Mouse (Mus musculus) midbrain, embryonic 12.5 days (tissue): ENCODE results near the gene Abca6. TPM values are rescaled to one million over a fixed set of nuclear protein-coding genes. Genes with fewer than 3 reads are reported as not detected.

Source experiments
- ATAC-seq: fragments of 200-750 bp; cut with Nextera tagmentation; 2 replicates; pipeline ENCODE4 v1.8.0; 2017; ENCODE audit warnings: low read depth, moderate TSS enrichment, moderate library complexity; ENCODE audit not compliant: low FRiP score
- H3K27ac ChIP-seq: fragments of 300-500 bp; sonication (generic); replicated peaks from 2 replicates; pipeline ENCODE4 v1.5.1; 2016; ENCODE audit warnings: mild to moderate bottlenecking
- H3K27me3 ChIP-seq: fragments of 300-500 bp; sonication (generic); 2 replicates; pipeline ENCODE4 v1.6.1; 2016; ENCODE audit warnings: mild to moderate bottlenecking
- H3K36me3 ChIP-seq: fragments of 300-500 bp; sonication (generic); 2 replicates; pipeline ENCODE4 v1.6.1; 2016
- H3K4me1 ChIP-seq: fragments of 300-500 bp; sonication (generic); 2 replicates; pipeline ENCODE4 v1.6.1; 2016
- H3K4me2 ChIP-seq: fragments of 300-500 bp; sonication (generic); replicated peaks from 2 replicates; pipeline ENCODE4 v1.6.1; 2016; ENCODE audit warnings: mild to moderate bottlenecking, moderate library complexity
- H3K4me3 ChIP-seq: fragments of 300-500 bp; sonication (generic); 2 replicates; pipeline ENCODE4 v1.5.1; 2016; ENCODE audit warnings: mild to moderate bottlenecking
- H3K9ac ChIP-seq: fragments of 300-500 bp; sonication (generic); replicated peaks from 2 replicates; pipeline ENCODE4 v1.6.1; 2016; ENCODE audit warnings: mild to moderate bottlenecking, moderate library complexity
- H3K9me3 ChIP-seq: fragments of 300-500 bp; sonication (generic); 2 replicates; pipeline ENCODE4 v1.6.1; 2016; ENCODE audit warnings: mild to moderate bottlenecking
- WGBS: fragments of 180-500 bp; shearing (Covaris S2); methylation state at CpG from one replicate; pipeline ENCODE4 v1.1.7; 2016; 5-methylcytosine and 5-hydroxymethylcytosine counted together
- polyA plus RNA-seq: library from polyadenylated mRNA; unstranded; fragments of >200 nt; fragmentation: Nextera tagmentation; extraction: Ambion mirVana; gene quantifications from 2 replicates; pipeline ENCODE4 v1.2.1, GENCODE M21; 2016

Abca6 gene
- polyA plus RNA-seq, 1 experiment from 2014 or later = 0.17 TPM

DNA sequence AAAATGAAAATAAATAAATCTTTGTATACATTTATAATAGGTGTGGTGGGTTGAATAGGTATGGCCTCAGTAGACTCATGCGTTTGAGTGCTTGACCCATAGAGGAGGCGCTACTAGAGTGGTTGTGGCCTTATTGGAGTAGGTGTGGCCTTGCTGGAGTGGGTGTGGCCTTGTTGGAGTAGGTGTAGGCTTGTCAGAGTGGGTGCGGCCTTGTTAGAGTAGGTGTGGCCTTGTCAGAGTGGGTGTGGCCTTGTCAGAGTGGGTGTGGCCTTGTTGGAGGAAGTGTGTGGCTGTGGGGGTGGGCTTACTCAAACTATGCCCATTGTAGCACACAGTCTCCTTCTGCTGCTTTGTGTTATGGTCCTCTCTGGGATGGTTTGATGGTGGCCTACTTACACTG lies 80.4 kb downstream of the Abca6 start:
- Histone ChIP-seq H3K27ac (no peak overlapping the region), H3K36me3 (no peaks in the 10 kb centered on the region), H3K27me3 (no peaks in the 10 kb centered on the region), H3K9me3 (no peaks in the 10 kb centered on the region), H3K4me3 (no peak overlapping the region), H3K9ac (no peak overlapping the region), H3K4me2 (no peak overlapping the region), H3K4me1 (no peaks in the 10 kb centered on the region)
- WGBS = 93% methylated on average over 3 of the region's 3 CpGs
- ATAC-seq = no peak

- H3K27ac ChIP-seq = no peak within 1 kb of the TSS
- no peak for ATAC-seq
- 50% methylated on average over 12 of the region's 12 CpGs for WGBS
- H3K27me3 ChIP-seq = no peaks in the 10 kb centered on the region
- H3K9ac ChIP-seq = no peak within 1 kb of the TSS
- no peak within 1 kb of the TSS for H3K4me2 ChIP-seq
- no peak within 1 kb of the TSS for H3K4me3 ChIP-seq
- H3K9me3 ChIP-seq = no peaks in the 10 kb centered on the region
- no peaks in the 10 kb centered on the region for H3K36me3 ChIP-seq
- no peaks in the 10 kb centered on the region for H3K4me1 ChIP-seq
These were observed 83.9 kb downstream of the Abca6 start, which contains the start of gene Abca9 for GRCm38 (mm10) chr11:110167459-110168251. Gene Abca9, minus strand, starts transcription at chr11:110168196.

- no peak for ATAC-seq
- Histone ChIP-seq H3K36me3 (no peaks in the 10 kb centered on the region), H3K9ac (no peak overlapping the region), H3K4me2 (no peak overlapping the region), H3K4me3 (no peak overlapping the region), H3K27ac (no peak overlapping the region), H3K9me3 (no peaks in the 10 kb centered on the region), H3K27me3 (no peaks in the 10 kb centered on the region), H3K4me1 (no peaks in the 10 kb centered on the region)
- 60% methylated on average over 3 of the region's 3 CpGs for WGBS
These were observed 85.8 kb downstream of the Abca6 start for GRCm38 (mm10) chr11:110165822-110166221.

DNA sequence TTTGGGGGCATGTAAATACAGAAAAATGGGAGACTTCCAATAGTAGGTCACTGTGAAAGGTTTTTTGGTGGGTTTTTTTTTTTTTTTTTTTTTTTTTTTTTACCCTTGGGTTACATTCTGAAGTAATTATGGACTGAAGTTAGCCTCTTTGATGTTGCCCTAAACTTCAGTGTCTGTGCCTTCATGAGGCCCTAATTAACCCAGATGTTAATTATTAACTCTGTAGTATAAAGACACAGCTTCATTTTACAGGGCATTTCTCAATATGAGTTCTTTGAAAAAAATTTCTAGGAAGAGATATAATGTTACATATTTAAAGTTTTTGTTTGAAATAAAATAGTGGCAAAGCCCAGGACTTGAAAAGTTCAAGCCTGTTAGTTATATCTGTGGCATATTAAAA lies 86.2 kb downstream of the Abca6 start:
- no peak overlapping the region for H3K4me3 ChIP-seq
- no peaks in the 10 kb centered on the region for H3K36me3 ChIP-seq
- no peaks in the 10 kb centered on the region for H3K9me3 ChIP-seq
- no peak overlapping the region for H3K27ac ChIP-seq
- H3K4me2 ChIP-seq = no peak overlapping the region
- H3K9ac ChIP-seq = no peak overlapping the region
- no peaks in the 10 kb centered on the region for H3K27me3 ChIP-seq
- ATAC-seq = no peak
- H3K4me1 ChIP-seq = no peaks in the 10 kb centered on the region

DNA sequence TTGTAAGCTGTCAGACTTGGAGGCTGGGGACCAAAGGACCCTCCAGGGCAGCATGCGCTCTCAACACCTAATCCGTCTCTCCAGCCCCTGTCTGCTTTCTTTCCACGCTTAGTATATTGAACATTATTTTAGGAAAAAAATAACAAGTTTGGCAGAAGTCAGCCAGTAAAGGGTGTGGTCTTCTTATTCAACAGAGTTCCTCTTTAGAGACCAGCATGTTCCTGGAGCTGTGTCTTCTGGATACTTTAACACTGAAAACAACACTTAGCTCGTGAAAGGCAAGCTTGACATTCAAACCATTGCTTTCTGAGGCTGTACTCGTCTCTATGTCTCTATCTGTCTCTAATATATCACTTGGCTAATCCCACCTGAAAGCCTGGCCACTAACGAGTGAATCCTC lies 94.5 kb downstream of the Abca6 start:
- no peak for ATAC-seq
- no peak overlapping the region for H3K4me2 ChIP-seq
- H3K4me1 ChIP-seq = no peaks in the 10 kb centered on the region
- 75% methylated on average over 6 of the region's 6 CpGs for WGBS
- no peak overlapping the region for H3K9ac ChIP-seq
- H3K36me3 ChIP-seq = no peaks in the 10 kb centered on the region
- no peaks in the 10 kb centered on the region for H3K27me3 ChIP-seq
- no peaks in the 10 kb centered on the region for H3K9me3 ChIP-seq
- H3K4me3 ChIP-seq = no peak overlapping the region
- no peak overlapping the region for H3K27ac ChIP-seq

- no peaks in the 10 kb centered on the region for H3K9me3 ChIP-seq
- H3K9ac ChIP-seq = no peak overlapping the region
- no peak overlapping the region for H3K4me2 ChIP-seq
- H3K27ac ChIP-seq = no peak overlapping the region
- H3K36me3 ChIP-seq = no peaks in the 10 kb centered on the region
- no peaks in the 10 kb centered on the region for H3K4me1 ChIP-seq
- H3K4me3 ChIP-seq = no peak overlapping the region
- H3K27me3 ChIP-seq = no peaks in the 10 kb centered on the region
- no peak for ATAC-seq
- WGBS = 95% methylated on average over 11 of the region's 11 CpGs
These were observed 95.6 kb downstream of the Abca6 start for GRCm38 (mm10) chr11:110155985-110156384.

GRCm38 (mm10) chr11:110147640-110148039 lies 103.9 kb downstream of the Abca6 start:
- Histone ChIP-seq H3K4me3 (no peak overlapping the region), H3K9me3 (no peaks in the 10 kb centered on the region), H3K36me3 (no peaks in the 10 kb centered on the region), H3K4me1 (no peaks in the 10 kb centered on the region), H3K9ac (no peak overlapping the region), H3K4me2 (no peak overlapping the region), H3K27me3 (no peaks in the 10 kb centered on the region), H3K27ac (no peak overlapping the region)
- 97% methylated on average over 5 of the region's 5 CpGs for whole genome bisulfite sequencing
- ATAC-seq = no peak

- Histone ChIP-seq H3K9ac (no peak overlapping the region), H3K27ac (no peak overlapping the region), H3K36me3 (no peaks in the 10 kb centered on the region), H3K4me3 (no peak overlapping the region), H3K4me2 (no peak overlapping the region), H3K27me3 (no peaks in the 10 kb centered on the region), H3K4me1 (no peaks in the 10 kb centered on the region), H3K9me3 (no peaks in the 10 kb centered on the region)
- 91% methylated on average over 11 of the region's 11 CpGs for WGBS
- no peak for ATAC-seq
These were observed 106.2 kb downstream of the Abca6 start for GRCm38 (mm10) chr11:110145421-110145820.

GRCm38 (mm10) chr11:110130760-110131159 lies 120.8 kb downstream of the Abca6 start:
- WGBS = 86% methylated on average over 5 of the region's 5 CpGs
- Histone ChIP-seq H3K36me3 (no peaks in the 10 kb centered on the region), H3K27ac (no peak overlapping the region), H3K9me3 (no peaks in the 10 kb centered on the region), H3K4me3 (no peak overlapping the region), H3K27me3 (no peaks in the 10 kb centered on the region), H3K4me2 (no peak overlapping the region), H3K4me1 (no peaks in the 10 kb centered on the region), H3K9ac (no peak overlapping the region)
- no peak for ATAC-seq

Other genes with a start within 250 kb of the Abca6 start
- gene Abca8a, start 155.8 kb downstream of the Abca6 start, polyA plus RNA-seq = 0.13 TPM in 1 of 2 replicates, not detected in the other
- 5.2 and 6.0 TPM in 2 replicates for gene Abca9, start 83.6 kb downstream of the Abca6 start, polyA plus RNA-seq
- 4.5 and 5.9 TPM in 2 replicates for gene Abca5, start 85.9 kb upstream of the Abca6 start, polyA plus RNA-seq
- 27.6 and 31.5 TPM in 2 replicates for gene Map2k6, start 147.3 kb upstream of the Abca6 start, polyA plus RNA-seq